Mouse (Mus musculus) ovary, postnatal 36 days (tissue): ENCODE data around the gene Cmc1.

Source experiments
- DNase-seq: peaks from one replicate; pipeline ENCODE4 v3.0.0; 2022; ENCODE audit warnings: low spot score, mixed read lengths

Cmc1 gene

DNA sequence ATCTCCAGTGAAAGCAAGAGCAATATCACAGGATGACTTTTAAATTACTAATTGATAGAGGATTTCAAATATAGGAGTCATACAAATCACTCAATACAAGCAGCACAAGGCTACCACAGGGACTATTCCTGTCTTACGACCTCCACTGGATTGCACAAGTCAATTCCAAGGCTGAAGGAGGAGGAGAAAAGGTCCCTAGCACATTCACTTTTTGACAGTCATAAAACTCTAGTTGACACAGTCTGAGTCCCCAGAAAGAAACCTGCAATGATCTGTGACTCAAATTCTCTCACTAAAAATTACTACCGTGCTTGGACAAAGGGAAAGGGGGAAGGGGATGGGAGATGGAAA is 39.6 kb downstream of the Cmc1 start:
- DNase-seq: no peak

DNA sequence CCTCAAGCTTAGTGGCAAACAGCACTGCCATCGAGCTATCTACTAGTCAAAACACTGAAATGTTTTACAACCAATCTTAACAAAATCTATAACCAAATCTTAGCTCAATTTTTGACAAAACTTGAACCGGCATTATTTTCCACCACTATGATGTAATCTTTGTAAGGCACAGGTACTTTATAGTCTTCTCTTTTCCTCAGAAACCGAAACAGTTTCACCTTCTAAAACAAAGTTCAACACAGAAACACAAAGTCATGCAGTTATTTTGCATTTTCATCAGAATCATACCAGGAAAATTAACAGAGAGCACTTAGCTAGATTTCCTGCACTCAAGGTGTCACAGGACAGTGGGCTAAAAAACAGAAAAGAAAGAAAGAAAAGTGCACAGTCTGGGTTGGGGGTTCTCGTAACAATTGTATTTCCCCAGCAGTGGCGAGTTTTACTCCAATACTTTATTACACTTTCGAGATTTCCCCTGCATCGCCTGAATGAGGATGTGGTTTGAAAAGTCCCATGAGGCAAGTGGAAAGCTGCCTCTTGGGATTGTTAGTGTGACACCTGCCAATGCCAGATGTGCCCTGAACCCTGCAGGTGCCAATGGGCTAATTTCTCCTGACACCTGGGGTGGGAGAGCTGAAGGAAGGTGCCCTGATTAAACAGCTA is 40.1 kb downstream of the Cmc1 start:
- no peak for DNase-seq

DNA sequence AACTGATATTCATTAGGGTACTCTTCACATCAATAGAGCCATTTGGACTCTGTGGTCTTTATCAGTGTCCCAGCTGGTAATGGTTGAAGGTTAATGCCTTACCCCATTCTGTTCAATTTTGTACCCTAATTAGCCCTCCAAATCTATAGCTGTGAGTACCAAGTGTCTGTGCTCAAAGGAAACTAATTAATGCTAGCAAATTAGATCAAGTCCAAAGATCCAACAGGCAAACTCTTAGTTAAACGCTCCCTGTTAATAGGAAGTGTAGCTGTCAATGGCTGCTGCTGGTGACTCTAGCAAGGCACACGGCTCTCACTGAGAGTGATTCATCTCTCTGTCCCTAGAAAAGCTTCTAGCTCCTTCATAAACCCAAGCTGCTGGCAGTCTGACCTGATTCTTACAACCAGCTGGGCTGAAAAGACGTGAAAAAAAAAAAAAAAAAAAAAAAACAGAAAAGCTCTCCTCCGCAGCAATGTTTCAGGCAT is 41.4 kb downstream of the Cmc1 start:
- DNase-seq: no peak

DNA sequence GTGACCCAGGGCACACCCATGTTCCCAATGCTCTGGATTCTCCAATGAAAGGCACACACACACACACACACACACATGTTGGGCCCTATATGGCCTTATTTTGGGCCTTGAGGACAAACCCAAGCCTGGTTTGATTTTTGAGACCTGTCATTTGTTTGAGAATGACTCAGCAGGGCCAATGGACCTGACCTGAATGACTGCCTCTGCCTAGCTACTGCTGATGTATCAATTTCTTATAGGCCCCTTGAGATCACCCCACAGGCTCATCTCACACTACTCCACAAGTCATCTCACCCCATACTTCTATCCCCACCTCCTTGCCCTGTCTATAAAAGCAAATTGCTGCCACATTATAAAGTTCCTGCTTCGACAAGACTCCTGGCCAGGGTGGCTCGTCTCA is 48.2 kb downstream of the Cmc1 start:
- no peak for DNase-seq

DNA sequence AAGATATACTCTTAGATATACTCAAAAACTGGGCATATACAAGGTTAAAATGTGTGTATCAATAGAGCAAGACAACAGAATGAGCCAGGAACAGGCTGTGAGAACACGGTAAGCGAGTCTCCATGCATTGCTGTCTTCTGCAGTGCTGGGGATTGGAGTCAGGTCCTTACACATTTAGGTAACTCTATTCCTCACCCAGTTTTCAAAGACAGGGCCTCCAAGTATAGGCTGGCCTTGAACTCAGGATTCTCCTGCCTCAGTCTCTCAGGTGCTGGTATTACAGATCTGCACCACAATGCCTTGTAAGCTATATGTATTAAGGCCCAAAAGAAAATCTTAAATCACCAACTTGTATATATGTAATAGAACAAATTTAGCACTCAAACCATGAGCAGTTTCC is 49.5 kb downstream of the Cmc1 start:
- no peak for DNase-seq

DNA sequence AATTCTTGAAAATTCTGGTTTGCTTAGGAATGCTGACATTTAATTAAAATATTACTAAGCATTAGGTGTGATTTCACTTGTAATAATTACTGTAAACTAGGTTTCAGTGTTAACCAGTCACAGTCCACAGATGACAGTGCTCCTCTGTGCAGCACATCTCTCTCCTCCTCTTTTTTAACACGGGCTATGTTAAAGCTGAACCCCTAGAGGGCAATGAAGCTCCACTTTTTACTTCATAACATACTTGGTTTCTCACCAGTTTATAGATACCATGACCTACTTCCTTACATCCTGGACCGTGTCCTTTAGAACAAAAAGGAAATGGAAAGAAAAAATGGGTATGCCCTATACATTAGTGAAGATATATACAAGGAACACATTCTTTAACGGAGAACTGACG is 50.6 kb downstream of the Cmc1 start:
- DNase-seq: no peak

DNA sequence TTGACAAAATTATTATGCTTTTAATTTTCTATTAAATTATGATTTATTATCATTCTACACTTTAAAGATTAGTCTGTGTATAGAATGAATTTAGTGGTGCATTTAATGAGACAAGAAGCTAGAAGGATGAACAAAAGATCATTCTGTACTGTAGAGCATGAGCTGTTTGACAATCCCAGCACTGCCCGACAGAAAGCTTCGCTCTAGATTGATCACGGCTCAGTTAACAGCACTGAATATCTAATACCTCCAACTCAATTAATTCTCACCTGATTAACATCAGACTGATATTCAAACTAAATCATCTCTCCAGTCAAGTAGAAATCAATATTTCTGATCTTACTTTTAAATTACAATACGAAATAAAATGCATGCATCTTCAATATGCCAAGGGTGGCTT is 66.1 kb downstream of the Cmc1 start:
- DNase-seq: no peak

DNA sequence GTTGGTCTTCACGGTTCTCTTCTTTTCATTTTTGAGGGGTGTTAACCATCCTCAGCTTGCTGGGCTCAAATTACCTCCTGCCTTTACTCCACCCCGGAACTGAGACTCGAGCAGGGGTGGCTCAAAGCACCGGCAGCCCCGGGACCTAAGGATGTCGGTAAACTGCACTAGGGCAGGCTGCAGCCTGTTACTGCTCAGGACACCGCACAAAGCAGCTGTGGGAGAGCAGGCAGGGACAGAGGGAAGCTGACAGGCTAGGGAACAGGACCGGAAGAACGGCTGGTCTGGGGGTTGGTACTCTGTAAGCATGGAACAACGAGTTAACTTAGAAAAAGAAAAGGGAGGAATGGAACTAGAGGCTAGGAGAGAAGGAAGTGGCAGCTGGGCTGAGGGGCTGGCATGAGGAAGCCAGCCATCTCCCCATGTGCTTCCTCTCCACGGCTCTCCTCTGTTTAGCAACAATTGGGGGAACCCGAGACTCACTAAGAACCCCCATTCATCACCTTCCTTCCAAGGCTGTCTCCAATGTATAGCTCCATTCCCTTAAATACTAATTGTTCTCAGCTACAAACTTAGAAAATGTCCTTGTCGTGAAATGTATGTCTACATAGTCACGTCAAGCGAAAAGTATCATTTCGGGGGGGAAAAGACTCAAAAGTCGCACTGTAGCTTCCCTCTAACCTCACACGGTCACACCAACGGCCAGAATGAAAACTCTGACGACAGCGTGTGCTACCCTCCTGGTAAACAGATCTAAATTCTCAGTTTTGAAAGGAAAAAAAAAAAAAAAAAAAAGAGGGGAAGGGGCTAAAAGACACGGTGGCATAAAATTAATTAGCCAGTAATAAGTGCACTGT is 67.2 kb downstream of the Cmc1 start:
- no peak for DNase-seq

DNA sequence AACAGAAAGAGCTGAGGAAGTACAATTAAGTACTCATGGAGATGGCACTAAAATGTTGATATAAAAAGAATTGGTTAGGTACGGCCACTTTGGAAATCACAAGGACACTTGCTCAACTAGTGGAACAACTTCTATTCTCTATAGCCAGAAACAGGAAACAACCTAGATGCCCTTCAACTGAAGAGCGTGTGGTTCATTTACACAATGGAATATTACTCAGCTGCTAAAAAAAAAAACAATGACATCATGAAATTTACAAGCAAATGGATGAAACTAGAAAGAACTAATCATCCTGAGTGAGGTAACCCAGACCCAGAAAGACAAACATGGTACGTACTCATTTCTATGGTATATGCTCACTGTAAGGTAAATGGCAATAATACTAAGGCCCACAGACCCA is 76.6 kb downstream of the Cmc1 start:
- DNase-seq: no peak

DNA sequence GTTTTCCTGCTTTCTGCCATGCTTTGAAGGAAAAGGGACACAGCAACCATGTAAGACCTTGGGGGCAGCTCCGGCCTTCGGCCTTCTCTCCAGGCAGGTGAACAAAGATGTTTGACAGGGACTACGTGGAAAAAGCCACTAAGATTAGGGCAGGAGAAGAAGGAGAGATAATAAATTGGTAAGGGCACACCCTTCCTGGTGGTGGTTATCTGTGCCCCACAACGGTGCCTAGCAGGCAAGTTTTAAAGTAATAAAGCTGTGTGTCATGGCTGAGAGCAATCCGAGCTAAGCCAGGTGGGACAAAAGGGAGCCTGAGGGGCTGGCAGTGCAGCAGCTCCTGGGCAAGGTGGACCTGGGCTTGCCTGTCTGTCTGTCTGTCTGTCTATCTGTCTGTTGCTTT is 77.9 kb downstream of the Cmc1 start:
- no peak for DNase-seq

DNA sequence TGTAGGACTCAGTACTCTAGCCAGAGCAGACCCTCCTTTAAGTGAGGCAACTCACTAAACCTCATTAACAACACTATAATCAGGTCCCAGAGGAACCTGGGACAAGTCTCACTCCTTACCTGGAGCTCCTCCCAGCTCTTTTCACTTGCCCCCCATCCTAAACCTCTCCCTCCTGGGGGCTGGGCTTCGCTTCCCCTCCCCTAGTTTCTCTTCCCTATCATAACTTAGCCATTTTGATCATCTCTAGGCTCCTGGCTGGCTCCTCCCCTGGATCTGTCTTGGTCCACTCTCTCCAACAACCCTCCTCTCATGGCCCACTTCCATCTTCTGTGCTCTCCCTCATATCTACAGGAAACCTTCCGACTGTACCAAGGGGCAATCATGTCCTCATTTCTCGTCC is 78.6 kb downstream of the Cmc1 start:
- DNase-seq: no peak

DNA sequence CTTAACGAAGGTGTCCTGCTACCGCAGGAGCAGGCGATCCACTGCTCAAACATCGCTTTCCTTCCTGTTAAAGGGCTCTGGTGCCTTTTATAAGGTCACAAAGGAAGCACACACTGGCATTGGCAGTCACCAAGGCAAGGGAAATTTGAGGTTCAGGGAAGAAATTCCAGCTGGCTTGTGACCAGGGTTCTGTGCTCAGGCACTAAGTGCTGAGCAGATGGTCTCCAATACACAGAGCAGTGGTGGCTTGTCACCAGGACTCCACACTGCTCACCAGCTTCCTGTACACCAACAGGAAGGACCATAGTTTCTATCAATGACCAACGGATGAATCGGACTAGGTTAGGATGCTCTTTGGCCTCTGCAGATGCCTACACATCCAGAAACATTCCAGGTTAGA is 79.5 kb downstream of the Cmc1 start:
- no peak for DNase-seq

DNA sequence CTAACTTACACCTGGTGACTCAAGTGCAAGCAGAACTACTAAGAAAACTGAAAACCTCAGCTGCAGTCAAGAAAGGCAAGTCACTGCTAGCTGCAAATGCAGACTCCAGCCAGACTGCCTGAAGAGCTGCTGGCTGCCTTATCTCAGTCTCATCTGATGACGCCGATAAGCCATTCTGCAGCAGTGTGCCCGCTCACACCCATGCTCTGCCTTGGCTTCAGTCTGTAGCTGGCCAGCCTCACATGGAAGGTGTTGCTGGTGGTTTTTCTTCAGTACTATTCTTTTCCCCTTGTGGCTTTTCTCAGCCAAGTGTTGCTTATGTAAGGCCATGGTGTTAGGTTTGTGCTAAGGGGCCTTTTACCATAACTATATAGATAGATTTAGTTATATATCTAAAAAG is 90.9 kb downstream of the Cmc1 start:
- no peak for DNase-seq

DNA sequence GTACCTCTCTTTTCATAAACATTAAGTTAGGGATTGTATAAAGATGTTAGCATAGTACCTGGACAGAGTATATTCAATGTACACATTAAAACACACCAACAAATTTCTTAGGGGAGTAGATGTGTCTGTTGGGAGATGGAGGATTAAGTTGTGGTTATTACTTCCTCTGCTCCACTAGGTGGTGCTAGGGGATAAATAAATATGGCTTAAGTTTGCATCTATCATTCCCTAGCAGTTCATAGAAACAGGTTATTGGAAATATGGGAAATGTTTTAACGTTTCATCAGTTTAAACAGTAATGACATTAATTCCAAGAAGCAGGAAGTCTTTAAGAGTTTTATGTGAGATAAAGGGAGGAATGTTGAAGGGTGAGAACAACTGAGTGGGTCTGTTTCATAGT is 96.7 kb downstream of the Cmc1 start:
- no peak for DNase-seq

DNA sequence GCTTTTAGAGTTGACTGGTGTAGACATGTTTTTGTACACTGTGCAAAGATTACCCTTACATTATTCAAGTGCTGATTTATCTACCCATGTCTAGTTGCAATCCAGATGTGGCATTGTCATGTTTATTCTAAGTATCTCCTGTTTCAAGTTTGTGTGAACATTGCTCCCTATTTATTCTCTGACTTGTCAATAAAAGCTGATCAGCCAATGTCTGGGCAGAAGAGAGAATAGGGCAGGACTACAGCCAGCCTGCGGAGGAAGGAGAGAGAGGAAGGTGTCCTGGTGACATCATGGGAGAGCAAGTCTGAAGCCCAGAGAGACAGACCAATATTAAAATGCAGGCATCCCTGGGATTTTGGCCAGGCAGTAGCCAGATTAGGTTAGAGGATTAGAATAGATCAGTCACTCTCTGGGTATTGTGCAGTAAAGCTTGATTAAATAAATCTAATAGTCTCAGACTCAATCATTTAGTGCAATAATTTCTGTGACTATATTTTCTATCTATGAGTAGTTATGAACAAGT is 104.9 kb downstream of the Cmc1 start:
- DNase-seq: no peak

DNA sequence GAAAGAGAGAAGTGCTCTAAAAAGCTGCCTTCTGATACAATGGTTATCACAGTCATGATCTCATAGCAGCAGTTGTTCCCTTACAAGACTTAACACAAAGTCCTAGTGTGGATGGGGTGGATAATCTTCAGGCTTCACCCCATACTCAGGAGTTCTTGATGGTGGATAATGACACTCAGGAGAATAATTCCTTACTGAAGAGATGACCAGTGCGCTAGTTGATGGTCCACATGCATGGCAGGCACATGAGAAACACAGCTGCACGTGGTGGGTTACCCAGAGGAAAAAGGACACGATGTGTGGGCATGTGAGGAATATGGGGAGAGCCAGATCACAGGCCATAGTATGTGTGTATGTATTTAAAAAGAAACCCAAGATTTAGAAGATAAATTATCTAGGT is 106.4 kb downstream of the Cmc1 start:
- DNase-seq: no peak

DNA sequence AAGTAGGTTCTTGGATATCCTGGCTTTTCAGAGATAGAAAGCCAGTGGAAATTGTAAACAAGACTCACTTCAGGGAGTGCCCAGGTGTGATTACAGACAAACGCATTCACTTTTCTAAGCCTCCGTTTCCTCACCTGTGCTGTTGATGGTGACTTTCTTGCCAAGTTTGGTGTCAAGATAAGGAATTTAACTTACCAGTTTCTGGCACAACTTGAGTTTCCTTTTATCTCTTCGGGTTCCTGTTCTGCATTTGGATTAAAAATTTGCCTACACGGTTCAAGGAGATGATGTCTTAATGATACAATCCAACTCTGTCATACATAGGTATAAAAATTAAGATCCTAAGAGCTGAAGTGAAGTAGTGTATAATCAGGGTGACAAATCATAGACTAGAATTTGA is 107.2 kb downstream of the Cmc1 start:
- no peak for DNase-seq

DNA sequence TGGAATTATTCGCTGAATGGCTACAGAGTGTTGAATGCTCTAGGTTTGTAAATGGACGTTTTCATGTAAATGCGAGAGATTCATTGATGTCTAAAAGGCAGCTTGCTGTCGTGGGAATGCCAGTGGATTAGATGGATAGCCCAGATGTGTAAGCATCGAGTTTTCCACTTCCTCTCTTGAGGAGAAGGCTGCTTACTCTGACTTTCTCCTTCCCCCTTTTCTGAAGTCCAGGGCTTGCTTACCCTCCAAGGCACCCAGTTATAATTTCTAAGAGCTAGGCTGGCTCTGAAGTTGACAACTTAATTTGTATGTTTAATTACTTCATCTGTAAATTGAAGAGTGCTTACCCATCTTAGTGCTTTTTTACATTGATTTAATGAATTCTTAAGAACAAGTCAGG is 108.3 kb downstream of the Cmc1 start:
- DNase-seq: no peak

DNA sequence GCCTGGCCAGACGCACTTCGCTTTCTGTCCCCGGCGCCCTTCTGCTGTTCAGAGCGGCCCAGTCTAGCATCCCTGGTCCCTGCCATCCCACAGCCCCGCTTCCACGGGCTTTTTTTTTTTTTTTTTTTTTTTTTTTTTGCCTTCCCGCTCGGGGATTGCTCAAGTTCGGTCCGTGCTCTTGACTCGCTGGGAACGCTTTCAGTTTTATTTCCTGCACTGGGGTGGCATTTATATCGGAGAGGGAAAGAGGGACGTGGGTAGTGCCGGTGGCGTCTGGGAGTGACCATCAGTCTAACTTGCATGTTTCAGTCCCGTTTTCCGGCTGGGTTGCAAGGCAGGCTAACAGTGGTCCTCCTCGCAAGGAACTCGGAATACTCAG is 109.0 kb downstream of the Cmc1 start:
- no peak for DNase-seq

DNA sequence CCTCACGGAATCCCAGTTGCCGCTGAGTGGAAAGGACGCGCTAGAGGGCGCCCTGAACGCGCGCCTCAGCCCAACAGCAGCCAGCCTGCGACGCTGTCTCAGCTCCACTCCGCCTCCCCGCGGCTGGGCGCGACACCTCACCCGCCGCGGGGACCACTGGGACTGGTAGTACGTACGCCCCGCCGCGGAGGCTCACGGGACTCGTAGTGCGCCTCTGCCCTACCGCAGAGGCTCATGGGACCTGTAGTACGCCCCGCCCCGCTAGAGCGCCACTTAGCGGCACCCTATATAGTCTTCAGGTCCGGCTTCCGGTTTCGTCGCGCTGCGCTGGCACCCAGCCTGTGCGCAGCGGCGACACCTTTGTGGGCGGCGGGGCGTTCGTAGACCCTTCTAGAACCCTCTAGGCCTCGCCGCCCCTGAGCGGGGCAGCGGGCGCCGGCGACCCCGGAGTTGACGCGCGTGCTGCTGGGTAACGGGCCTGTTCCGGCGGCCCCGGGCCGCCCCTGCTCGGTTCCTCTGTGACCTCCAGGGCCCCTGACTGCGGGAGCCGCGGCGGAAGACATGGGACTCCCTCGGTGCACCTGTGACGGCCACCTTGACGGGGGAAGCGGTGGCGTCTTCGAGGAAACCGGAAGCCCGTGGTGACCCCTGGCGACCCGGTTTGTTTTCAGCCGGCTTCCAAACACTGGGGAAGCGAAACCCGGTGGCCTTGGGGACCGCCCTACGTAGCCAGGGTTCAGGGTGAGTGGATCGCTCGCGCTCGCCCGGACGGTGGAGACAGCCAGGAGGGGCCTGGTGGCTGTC is 109.6 kb downstream of the Cmc1 start, which contains the start of gene Azi2:
Gene Azi2, plus strand, starts transcription at position 282 of the 804 bp plus-strand sequence.
- DNase-seq: peak; percentile 98

DNA sequence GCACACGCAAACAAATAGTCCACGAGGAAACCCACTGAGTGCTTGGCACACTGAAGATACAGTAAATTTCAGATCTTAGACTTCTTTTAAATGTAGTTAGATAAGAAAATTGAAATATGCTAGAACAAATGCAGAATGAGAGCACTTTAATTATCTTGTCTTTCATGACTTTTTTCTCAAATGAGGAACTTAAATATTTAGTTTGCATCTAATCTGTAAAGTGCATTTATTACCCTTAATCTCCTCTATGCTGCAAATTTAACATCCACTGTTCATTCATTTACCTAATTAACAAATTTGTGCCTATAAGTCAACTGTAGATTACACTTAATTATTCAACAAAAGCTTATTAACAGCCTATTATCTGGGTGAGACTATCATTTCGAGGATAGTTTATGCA is 115.0 kb downstream of the Cmc1 start:
- DNase-seq: no peak

DNA sequence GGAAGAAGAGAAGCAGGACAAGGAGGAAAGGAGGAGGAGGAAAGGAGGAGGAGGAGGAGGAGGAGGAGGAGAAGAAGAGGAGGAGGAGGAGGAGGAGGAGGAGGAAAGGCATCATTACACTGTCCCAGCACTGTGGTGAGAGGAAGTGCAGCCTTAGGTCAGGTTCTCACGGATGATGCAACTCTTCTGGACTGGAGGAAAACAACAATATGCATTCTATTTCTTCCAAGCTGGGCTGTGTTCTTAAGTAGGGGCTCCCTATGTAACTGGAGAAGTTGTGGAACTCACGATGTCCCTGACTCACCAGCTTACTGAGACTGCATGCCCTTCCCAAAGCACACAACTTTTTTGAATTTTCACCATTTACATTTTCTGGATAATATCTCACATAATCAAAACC is 118.3 kb downstream of the Cmc1 start:
- DNase-seq: no peak

DNA sequence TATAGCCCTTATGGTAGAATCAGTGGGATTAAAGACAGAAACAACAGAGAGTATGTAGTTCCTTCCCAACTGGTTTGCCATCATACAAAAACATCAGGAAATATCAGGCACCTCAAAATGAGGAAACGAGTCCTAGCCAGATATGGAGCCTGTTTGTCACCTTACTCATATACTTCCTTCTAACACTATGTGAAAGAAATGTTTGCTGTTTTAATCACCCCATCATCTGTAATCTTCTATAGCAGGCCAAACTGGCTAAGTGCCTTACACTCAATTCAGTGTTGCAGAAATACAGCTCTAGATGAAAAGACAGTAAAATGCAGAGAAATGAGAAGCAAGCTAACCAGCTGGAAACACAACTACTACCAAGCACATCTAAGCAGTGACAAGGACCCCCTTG is 119.7 kb downstream of the Cmc1 start:
- DNase-seq: no peak
